Mouse (Mus musculus) forebrain, embryonic 11.5 days (tissue): Measurements from ENCODE around the gene Pou2f2. TPM values are rescaled to one million over a fixed set of nuclear protein-coding genes. Genes with fewer than 3 reads are reported as not detected.
"Not testable (repeated sequence)": the region's sequence is repeated elsewhere in the genome, so short reads cannot be mapped to it uniquely, and the experiment has no call there.

Experiments used
- ATAC-seq: fragments of 200-750 bp; cut with Nextera tagmentation; replicated peaks from 2 replicates; pipeline ENCODE4 v1.8.0; 2017; ENCODE audit warnings: moderate TSS enrichment; ENCODE audit not compliant: low FRiP score
- DNase-seq: peaks from one replicate; pipeline ENCODE4 v3.0.0-alpha.2; 2017; ENCODE audit warnings: low spot score
- H3K27ac ChIP-seq: fragments of 300-500 bp; sonication (generic); 2 replicates; pipeline ENCODE4 v1.5.1; 2014; ENCODE audit warnings: low read depth, low read length
- H3K27me3 ChIP-seq: fragments of 300-500 bp; sonication (generic); 2 replicates; pipeline ENCODE4 v1.6.1; 2014; ENCODE audit warnings: mild to moderate bottlenecking, low read length, mixed read lengths; ENCODE audit not compliant: control insufficient read depth, insufficient read depth
- H3K36me3 ChIP-seq: fragments of 300-500 bp; sonication (generic); 2 replicates; pipeline ENCODE4 v1.6.1; 2014; ENCODE audit warnings: mild to moderate bottlenecking, low read length, moderate library complexity, mixed read lengths; ENCODE audit not compliant: control insufficient read depth, insufficient read depth
- H3K4me1 ChIP-seq: fragments of 300-500 bp; sonication (generic); replicated peaks from 2 replicates; pipeline ENCODE4 v1.6.1; 2014; ENCODE audit warnings: low read length, mixed read lengths; ENCODE audit not compliant: control insufficient read depth, insufficient read depth
- H3K4me2 ChIP-seq: fragments of 300-500 bp; sonication (generic); 2 replicates; pipeline ENCODE4 v1.6.1; 2014; ENCODE audit warnings: low read depth, mild to moderate bottlenecking, low read length, moderate library complexity, mixed read lengths; ENCODE audit not compliant: severe bottlenecking
- H3K4me3 ChIP-seq: fragments of 300-500 bp; sonication (generic); 2 replicates; pipeline ENCODE4 v1.5.1; 2014; ENCODE audit warnings: low read depth, low read length
- H3K9ac ChIP-seq: fragments of 300-500 bp; sonication (generic); 2 replicates; pipeline ENCODE4 v1.6.1; 2014; ENCODE audit warnings: low read length
- H3K9me3 ChIP-seq: fragments of 300-500 bp; sonication (generic); 2 replicates; pipeline ENCODE4 v1.6.1; 2016; ENCODE audit warnings: low read length, mixed read lengths; ENCODE audit not compliant: control insufficient read depth
- WGBS: fragments of 180-500 bp; shearing (Covaris S2); extraction: QIAGEN DNeasy Blood & Tissue Kit; methylation state at CpG from one replicate; pipeline ENCODE4 v1.1.7; 2014; 5-methylcytosine and 5-hydroxymethylcytosine counted together
- polyA plus RNA-seq: library from polyadenylated mRNA; unstranded; fragments of >200 nt; fragmentation: Nextera tagmentation; extraction: Ambion mirVana; gene quantifications from 2 replicates; pipeline ENCODE4 v1.2.1, GENCODE M21; 2014

Gene Pou2f2
- polyA plus RNA-seq, 1 experiment from 2014 or later: 16.8 TPM

DNA sequence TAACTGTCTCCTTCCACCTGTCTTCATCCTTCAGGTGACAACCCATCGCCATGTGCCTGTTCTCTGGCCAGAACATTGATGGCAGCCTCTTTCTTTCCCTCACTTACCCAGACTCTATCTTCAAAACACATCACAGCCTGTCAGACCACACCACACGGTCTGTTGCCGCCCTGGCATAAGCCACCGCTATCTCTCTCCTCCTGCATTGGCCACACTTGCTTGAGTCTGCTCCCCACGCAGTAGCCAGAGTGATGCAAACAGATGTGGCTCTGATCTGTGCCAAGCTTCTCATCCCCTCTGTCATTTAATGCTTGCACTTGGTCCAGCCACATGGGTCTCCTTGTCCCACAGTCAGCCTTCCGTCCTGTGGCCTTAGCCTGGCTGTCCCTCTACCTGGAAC lies 116.2 kb downstream of the Pou2f2 start:
- H3K27me3 ChIP-seq: no peaks in the 10 kb centered on the region
- H3K9ac ChIP-seq: no peak overlapping the region
- H3K4me3 ChIP-seq: no peak overlapping the region
- ATAC-seq: no peak
- H3K9me3 ChIP-seq: no peaks in the 10 kb centered on the region
- DNase-seq: no peak
- H3K27ac ChIP-seq: no peak overlapping the region
- H3K36me3 ChIP-seq: peaks cover 26% of the 10 kb centered on the region
- peaks cover under 1% of the 10 kb centered on the region for H3K4me1 ChIP-seq
- WGBS: 91% methylated on average over 6 of the region's 6 CpGs
- H3K4me2 ChIP-seq: no peak overlapping the region

- no peak overlapping the region for H3K9ac ChIP-seq
- DNase-seq: no peak
- H3K36me3 ChIP-seq: peaks cover 35% of the 10 kb centered on the region
These were observed 120.7 kb downstream of the Pou2f2 start for GRCm38 (mm10) chr7:25058836-25059235.

GRCm38 (mm10) chr7:25058394-25058793 lies 121.1 kb downstream of the Pou2f2 start:
- peaks cover 35% of the 10 kb centered on the region for H3K36me3 ChIP-seq
- WGBS: 94% methylated on average over 8 of the region's 8 CpGs
- H3K27me3 ChIP-seq: no peaks in the 10 kb centered on the region
- DNase-seq (no peak), ATAC-seq (no peak)
- no peak overlapping the region for H3K9ac ChIP-seq
- H3K27ac ChIP-seq: no peak overlapping the region
- no peak overlapping the region for H3K4me3 ChIP-seq
- no peaks in the 10 kb centered on the region; the same call in 1 of the 2 replicates for H3K9me3 ChIP-seq
- H3K4me1 ChIP-seq: no peaks in the 10 kb centered on the region
- no peak overlapping the region for H3K4me2 ChIP-seq

More at GRCm38 (mm10) chr7:25058836-25059235, 120.7 kb downstream of the Pou2f2 start:
- no peaks in the 10 kb centered on the region; the same call in 1 of the 2 replicates for H3K9me3 ChIP-seq
- no peaks in the 10 kb centered on the region for H3K27me3 ChIP-seq
- H3K4me1 ChIP-seq: no peaks in the 10 kb centered on the region
- no peak overlapping the region for H3K4me2 ChIP-seq
- no peak overlapping the region for H3K27ac ChIP-seq
- WGBS: 93% methylated on average over 14 of the region's 14 CpGs
- ATAC-seq: no peak
- H3K4me3 ChIP-seq: no peak overlapping the region

DNA sequence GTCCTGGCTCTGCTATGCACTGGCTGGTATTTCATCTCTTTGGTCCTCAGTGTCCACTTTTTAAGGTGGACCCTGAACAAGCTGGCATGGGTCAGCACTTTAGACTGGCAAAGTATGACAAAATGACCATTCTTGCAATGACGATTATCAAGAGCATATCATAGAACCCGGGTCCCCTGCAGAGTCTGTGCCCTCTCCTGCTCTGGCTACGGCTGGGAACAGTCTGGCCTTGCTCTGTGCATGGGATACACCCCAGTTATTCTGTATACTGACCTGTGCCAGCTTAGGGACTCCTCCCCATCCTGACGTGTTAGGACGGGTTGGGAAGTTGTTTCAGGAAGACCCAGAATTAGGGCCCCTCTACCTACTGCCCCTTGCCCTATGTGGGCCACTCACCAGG lies 121.6 kb downstream of the Pou2f2 start:
- H3K4me1 ChIP-seq: no peaks in the 10 kb centered on the region
- H3K27me3 ChIP-seq: no peaks in the 10 kb centered on the region
- H3K4me3 ChIP-seq: no peak overlapping the region
- H3K9ac ChIP-seq: no peak overlapping the region
- DNase-seq (no peak), ATAC-seq (no peak)
- no peaks in the 10 kb centered on the region; the same call in 1 of the 2 replicates for H3K9me3 ChIP-seq
- WGBS: 91% methylated on average over 5 of the region's 5 CpGs
- H3K4me2 ChIP-seq: no peak overlapping the region
- no peak overlapping the region for H3K27ac ChIP-seq
- peaks cover 33% of the 10 kb centered on the region for H3K36me3 ChIP-seq

GRCm38 (mm10) chr7:25056951-25057350 lies 122.6 kb downstream of the Pou2f2 start:
- no peak overlapping the region for H3K9ac ChIP-seq
- no peaks in the 10 kb centered on the region; the same call in 1 of the 2 replicates for H3K9me3 ChIP-seq
- H3K27ac ChIP-seq: no peak overlapping the region
- no peaks in the 10 kb centered on the region for H3K4me1 ChIP-seq
- 86% methylated on average over 4 of the region's 4 CpGs for WGBS
- peaks cover 31% of the 10 kb centered on the region for H3K36me3 ChIP-seq
- H3K4me3 ChIP-seq: no peak overlapping the region
- ATAC-seq (no peak), DNase-seq (no peak)
- no peak overlapping the region for H3K4me2 ChIP-seq
- no peaks in the 10 kb centered on the region for H3K27me3 ChIP-seq

GRCm38 (mm10) chr7:25052587-25052986 lies 126.9 kb downstream of the Pou2f2 start:
- H3K36me3 ChIP-seq: peaks cover 18% of the 10 kb centered on the region
- H3K4me1 ChIP-seq: no peaks in the 10 kb centered on the region
- DNase-seq: no peak
- no peak overlapping the region for H3K4me2 ChIP-seq
- no peak for ATAC-seq
- no peak overlapping the region for H3K9ac ChIP-seq
- H3K4me3 ChIP-seq: no peak overlapping the region
- 93% methylated on average over 3 of the region's 3 CpGs for WGBS
- no peaks in the 10 kb centered on the region for H3K27me3 ChIP-seq
- H3K9me3 ChIP-seq: no peaks in the 10 kb centered on the region; the same call in 1 of the 2 replicates
- H3K27ac ChIP-seq: no peak overlapping the region

DNA sequence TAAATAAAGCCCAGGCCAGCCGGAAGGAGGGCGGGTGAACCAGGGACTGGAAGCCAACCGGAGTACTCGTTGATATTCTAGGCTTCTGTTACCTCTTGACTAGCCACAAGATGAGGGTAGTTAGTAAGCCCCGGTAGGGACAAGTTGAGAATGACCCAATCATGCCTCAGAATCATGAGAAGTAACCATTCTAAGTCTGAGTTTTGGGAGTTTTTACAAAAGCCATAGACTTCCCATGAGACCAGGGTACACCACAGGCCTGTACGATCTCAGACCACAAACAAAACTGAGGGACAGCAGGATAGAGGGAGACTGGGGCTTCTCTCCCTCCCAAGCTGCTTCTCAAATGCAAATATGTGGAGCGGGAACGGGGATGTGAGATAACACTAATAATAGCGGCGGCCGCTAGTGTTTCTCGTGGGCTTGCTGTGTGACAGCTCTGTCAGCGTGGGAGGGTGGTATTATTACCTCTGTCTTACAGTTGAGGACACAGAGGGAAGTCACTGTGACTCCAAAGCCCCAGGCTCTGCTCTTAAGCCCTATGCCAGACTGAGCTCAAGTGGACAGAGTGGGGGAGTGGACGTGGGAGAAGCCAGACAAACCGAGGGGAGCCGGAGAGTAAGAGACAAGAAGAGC lies 130.1 kb downstream of the Pou2f2 start:
- H3K36me3 ChIP-seq: peaks cover 4% of the 10 kb centered on the region
- ATAC-seq: no peak
- WGBS: 90% methylated on average over 16 of the region's 16 CpGs

GRCm38 (mm10) chr7:25047363-25047762 lies 132.2 kb downstream of the Pou2f2 start:
- Histone ChIP-seq H3K4me1 (no peaks in the 10 kb centered on the region), H3K4me3 (no peak overlapping the region), H3K9me3 (no peaks in the 10 kb centered on the region), H3K27ac (no peak overlapping the region), H3K36me3 (peaks cover 4% of the 10 kb centered on the region), H3K27me3 (no peaks in the 10 kb centered on the region), H3K9ac (no peak overlapping the region), H3K4me2 (no peak overlapping the region)
- no peak for ATAC-seq
- DNase-seq: no peak
- 94% methylated on average over 8 of the region's 8 CpGs for WGBS

More for the DNA sequence above, 130.1 kb downstream of the Pou2f2 start:
- no peak overlapping the region for H3K27ac ChIP-seq
- DNase-seq: no peak
- H3K4me1 ChIP-seq: no peaks in the 10 kb centered on the region
- H3K4me3 ChIP-seq: no peak overlapping the region
- no peak overlapping the region for H3K9ac ChIP-seq
- no peaks in the 10 kb centered on the region for H3K27me3 ChIP-seq
- no peak overlapping the region for H3K4me2 ChIP-seq
- no peaks in the 10 kb centered on the region for H3K9me3 ChIP-seq

- not testable (repeated sequence) for H3K9ac ChIP-seq, H3K27me3 ChIP-seq, H3K36me3 ChIP-seq, H3K4me3 ChIP-seq, H3K9me3 ChIP-seq, ATAC-seq, DNase-seq, H3K27ac ChIP-seq, H3K4me2 ChIP-seq, H3K4me1 ChIP-seq
- 89% methylated on average over 7 of the region's 7 CpGs for WGBS
These were observed 134.9 kb downstream of the Pou2f2 start for GRCm38 (mm10) chr7:25044599-25044998.
